Mouse (Mus musculus) cortical plate, adult 2 months (tissue): ENCODE results near the gene Rps16.

Source experiments
- CTCF ChIP-seq: fragments of 200-500 bp; IDR thresholded peaks from 2 replicates; pipeline ENCODE4 v1.5.1; 2011; ENCODE audit warnings: mild to moderate bottlenecking, control low read depth, low read length; ENCODE audit not compliant: insufficient read depth; ENCODE audit errors: extremely low read depth
- POLR2A ChIP-seq: fragments of 200-500 bp; IDR thresholded peaks from 2 replicates; pipeline ENCODE4 v1.6.1; 2011; ENCODE audit warnings: mild to moderate bottlenecking, low read length, control low read depth; ENCODE audit not compliant: insufficient read depth; ENCODE audit errors: extremely low read depth

DNA sequence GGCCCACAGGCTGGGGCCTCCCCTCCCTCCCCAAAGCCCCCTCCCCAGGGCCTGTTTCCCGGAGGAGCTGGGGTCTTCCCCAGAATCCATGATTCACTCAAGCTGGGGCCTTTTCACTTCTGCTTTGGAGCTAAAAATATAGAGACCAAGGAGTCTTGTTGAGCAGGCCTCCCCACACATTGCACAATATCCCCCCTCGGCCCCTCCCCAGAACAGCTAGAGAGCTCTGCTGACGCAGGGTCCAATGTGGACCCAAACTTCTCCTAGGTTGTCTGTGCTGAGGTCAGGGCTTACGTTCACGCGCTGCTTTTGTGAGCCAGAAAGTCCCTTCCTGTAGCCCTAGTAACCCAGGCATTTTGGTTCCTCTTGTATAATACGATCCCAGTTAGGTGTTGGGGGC is 35.6 kb downstream of the Rps16 start:
- no peak for TF ChIP-seq CTCF
- TF ChIP-seq POLR2A = no peak
